Mouse (Mus musculus) left cerebral cortex, adult 9 months (tissue): ENCODE measurements at regions not wholly inside any gene's neighbourhood (a gene's known extent, or its start where the extent isn't known, plus 50 kb on each side); places are given as distances from the start of the nearest gene placed in this dataset.
"Not testable (repeated sequence)": the region's sequence is repeated elsewhere in the genome, so short reads cannot be mapped to it uniquely, and the experiment has no call there.

Source experiments
- DNase-seq, 2 experiments: peaks; one replicate each; pipeline ENCODE4 v3.0.0; 2022; ENCODE audit warnings: low spot score in 2 of 2

- DNase-seq = no peak
These were observed 274.1 kb downstream of the Rpia start for GRCm38 (mm10) chr6:70517932-70518331.

- DNase-seq = no peak
These were observed 323.2 kb downstream of the Rpia start for GRCm38 (mm10) chr6:70468623-70469479.

GRCm38 (mm10) chr6:70457279-70457678 is 334.8 kb downstream of the Rpia start:
- peak in 1 of 2 experiments; percentile 12 for DNase-seq

- peak; percentile 5 to 12 for DNase-seq
These were observed 357.3 kb downstream of the Rpia start for GRCm38 (mm10) chr6:70434739-70435138.

GRCm38 (mm10) chr6:70406290-70406689 is 385.7 kb downstream of the Rpia start:
- DNase-seq = peak; percentile 33 to 37

GRCm38 (mm10) chr6:70389850-70390249 is 402.2 kb downstream of the Rpia start:
- DNase-seq = not testable (repeated sequence)

- peak; percentile 77 to 78 for DNase-seq
These were observed 405.6 kb downstream of the Rpia start for GRCm38 (mm10) chr6:70386396-70386795.

- not testable (repeated sequence) for DNase-seq
These were observed 412.7 kb downstream of the Rpia start for GRCm38 (mm10) chr6:70379339-70379738.

GRCm38 (mm10) chr6:70371821-70372220 is 420.2 kb downstream of the Rpia start:
- not testable (repeated sequence) for DNase-seq

GRCm38 (mm10) chr6:70356303-70356702 is 435.7 kb downstream of the Rpia start:
- peak in 1 of 2 experiments; percentile 11 for DNase-seq

GRCm38 (mm10) chr6:70342147-70342546 is 449.9 kb downstream of the Rpia start:
- DNase-seq = no peak

GRCm38 (mm10) chr6:70340691-70341090 is 451.3 kb downstream of the Rpia start:
- peak; percentile 19 to 51 for DNase-seq

GRCm38 (mm10) chr6:70315318-70315717 is 476.7 kb downstream of the Rpia start:
- DNase-seq = no peak

GRCm38 (mm10) chr6:70314667-70315066 is 477.4 kb downstream of the Rpia start:
- DNase-seq = peak; percentile 32 to 63

GRCm38 (mm10) chr6:70301100-70301499 is 490.9 kb downstream of the Rpia start:
- DNase-seq = not testable (repeated sequence)

GRCm38 (mm10) chr6:70260227-70260626 is 531.8 kb downstream of the Rpia start:
- peak; percentile 81 for DNase-seq

GRCm38 (mm10) chr6:70240167-70240566 is 551.9 kb downstream of the Rpia start:
- DNase-seq = peak; percentile 41 to 44

GRCm38 (mm10) chr6:70227166-70227565 is 564.9 kb downstream of the Rpia start:
- DNase-seq = no peak

- not testable (repeated sequence) for DNase-seq
These were observed 575.4 kb downstream of the Rpia start for GRCm38 (mm10) chr6:70216632-70217031.

- not testable (repeated sequence) for DNase-seq
These were observed 576.3 kb downstream of the Rpia start for GRCm38 (mm10) chr6:70215781-70216180.
